Mouse (Mus musculus) right cerebral cortex, adult 18-20 months (tissue): Measurements from ENCODE around the gene Lrr1.
"Not testable (repeated sequence)": the region's sequence is repeated elsewhere in the genome, so short reads cannot be mapped to it uniquely, and the experiment has no call there.

ENCODE experiments used
- DNase-seq: peaks from one replicate; pipeline ENCODE4 v3.0.0; 2022; ENCODE audit warnings: mixed read lengths

The Lrr1 gene

DNA sequence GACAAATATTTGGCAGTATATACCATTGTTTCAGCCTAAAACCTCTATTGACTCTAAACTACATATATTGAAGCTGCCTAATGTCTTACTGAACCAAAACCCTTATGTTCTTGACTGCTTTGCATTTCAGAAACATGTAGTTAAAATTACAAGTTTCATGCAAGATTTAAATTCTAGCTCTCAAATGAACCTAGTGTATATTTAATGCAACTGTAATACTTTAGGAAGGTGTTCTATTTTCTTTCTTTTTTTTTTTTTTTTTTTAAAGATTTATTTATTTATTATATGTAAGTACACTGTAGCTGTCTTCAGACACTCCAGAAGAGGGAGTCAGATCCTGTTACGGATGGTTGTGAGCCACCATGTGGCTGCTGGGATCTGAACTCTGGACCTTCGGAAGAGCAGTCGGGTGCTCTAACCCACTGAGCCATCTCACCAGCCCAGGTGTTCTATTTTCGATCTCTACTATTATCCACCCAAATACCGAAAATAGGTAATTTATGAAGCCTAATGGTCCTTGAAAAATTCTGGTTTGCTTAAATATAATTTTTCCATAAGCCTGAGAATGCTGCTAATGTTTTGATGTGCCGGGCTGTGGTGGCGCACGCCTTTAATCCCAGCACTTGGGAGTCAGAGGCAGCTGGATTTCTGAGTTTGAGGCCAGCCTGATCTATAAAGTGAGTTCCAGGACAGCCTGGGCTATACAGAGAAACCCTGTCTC is 1.6 kb upstream of the Lrr1 start:
- not testable (repeated sequence) for DNase-seq

DNA sequence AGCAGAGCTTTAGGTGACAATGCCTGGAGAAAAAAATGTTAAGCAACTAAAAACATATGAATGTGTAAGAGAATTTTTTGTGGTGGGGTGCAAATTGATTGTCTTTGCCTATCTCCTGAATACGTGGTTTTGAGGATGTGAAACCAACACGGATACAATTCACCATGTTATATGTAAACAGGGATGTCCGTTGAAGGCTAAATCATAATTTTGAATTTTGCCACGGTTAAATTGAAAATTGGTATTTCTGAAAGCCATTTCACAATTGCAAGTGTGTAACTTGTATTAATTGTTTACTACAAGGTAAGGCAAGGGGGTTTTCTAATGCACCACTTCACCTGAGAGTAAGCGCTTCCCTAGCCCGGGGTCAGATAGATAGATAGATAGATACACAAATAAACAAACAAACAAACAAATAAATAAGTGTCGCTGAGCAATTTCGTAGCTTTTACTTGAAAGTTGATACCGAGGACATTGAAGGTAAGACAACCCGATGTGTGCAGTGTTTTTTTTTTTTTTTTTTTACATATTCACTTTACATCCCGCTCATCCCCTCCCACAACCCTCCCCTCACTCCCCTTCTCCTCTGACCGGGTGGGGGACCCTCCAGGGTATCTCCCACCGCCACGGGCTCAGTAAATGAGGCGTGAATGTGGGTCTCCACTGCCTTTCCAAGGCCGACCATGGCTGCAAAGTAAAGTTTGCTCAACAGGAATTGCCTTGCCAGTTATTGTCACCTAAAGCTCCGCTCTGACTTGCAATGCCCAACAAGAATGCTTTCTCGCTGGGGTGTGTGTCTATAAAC is 756 bp upstream of the Lrr1 start:
- DNase-seq: no peak

DNA sequence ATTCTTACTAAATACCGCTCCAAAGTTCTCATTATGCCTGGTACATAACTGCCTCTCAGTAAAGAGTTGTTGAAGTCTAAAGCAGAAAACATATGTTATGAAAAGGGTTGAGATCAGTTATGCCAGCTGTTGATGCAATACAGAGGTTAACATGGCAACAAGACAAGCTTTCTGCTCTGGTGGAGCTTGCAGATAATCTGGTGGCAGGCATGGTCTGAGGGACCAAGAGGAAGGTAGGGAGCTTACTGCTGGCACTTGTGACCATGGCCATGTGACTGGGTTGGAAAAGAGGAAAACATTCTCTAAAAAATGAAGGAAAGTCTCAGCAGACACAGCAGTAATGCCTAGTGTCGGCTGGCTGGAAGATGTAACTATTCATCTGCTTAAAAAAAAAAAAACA is 2.7 kb downstream of the Lrr1 start:
- DNase-seq: no peak

DNA sequence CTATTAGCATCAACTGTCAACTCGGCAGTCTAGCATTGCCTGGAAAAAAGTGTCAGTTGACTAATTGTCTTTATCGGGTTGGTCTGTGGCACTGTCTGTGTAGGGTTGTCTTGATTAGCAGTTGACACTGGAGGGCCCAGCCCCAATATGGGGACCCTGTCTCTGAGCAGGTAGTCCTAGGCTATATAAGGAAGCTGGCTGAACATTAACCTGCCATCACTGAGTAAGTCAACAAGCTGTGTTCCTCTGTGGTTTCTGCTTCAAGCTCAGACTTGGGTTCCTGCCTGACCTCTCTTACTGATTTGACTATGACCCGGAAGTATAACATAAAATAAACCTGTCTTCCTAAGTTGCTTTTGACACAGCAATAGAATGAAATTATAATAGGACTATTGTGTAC is 7.4 kb downstream of the Lrr1 start:
- DNase-seq: no peak

DNA sequence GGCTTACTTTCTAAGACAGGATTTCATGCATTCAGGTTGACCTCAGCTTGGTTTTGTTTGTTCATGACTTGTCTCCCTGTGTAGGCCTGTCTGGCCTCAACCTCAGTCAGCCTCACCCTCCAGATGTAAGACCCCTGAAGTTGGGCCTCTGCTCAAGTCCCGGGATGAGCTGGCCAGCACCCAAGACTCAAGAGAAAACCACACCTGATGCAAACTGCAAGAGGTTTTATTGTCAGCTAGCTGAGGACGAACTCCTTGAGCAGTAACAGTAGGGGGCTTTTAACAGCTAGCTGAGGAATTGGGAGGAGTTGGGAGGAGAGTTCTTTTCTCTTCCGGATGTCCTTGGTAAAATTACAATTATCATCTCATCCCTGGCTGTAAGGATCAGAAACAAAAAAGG is 8.9 kb downstream of the Lrr1 start:
- no peak for DNase-seq

DNA sequence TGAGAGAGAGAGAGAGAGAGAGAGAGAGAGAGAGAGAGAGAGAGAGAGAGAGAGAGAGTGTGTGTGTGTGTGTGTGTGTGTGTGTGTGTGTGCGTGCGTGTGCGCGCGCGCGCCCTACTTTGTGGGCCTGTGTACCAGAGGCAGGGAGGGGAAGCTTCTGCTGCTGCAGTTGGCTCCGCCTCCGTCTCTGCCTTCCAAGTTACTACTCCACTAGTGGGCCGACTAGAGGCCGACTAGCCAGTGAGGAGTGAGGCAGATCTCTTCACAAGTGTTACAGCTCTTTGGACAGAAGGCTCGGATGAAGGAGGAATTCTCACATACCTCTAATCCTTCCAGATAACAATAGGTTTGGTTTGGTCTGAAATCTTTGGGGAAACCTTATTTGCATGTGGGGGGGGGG is 10.8 kb downstream of the Lrr1 start:
- DNase-seq: no peak

DNA sequence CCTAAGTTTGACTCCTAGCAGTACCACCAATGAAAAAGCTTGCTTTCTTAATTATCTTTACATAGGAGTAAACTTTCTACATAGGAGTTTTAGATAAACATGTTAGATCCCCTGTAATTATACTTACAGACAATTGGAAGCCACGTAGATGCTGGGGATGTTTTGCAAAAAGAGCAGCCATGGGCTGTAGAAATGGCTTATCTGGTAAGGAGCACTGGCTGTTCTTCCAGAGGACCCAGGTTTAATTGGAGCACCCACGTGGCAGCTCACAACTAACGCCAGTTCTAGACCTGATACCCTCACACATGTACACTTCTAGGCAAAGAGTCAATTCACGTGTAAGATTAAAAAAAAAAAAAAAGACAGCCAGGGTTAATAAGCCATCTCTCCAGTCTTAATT is 13.2 kb downstream of the Lrr1 start:
- no peak for DNase-seq

DNA sequence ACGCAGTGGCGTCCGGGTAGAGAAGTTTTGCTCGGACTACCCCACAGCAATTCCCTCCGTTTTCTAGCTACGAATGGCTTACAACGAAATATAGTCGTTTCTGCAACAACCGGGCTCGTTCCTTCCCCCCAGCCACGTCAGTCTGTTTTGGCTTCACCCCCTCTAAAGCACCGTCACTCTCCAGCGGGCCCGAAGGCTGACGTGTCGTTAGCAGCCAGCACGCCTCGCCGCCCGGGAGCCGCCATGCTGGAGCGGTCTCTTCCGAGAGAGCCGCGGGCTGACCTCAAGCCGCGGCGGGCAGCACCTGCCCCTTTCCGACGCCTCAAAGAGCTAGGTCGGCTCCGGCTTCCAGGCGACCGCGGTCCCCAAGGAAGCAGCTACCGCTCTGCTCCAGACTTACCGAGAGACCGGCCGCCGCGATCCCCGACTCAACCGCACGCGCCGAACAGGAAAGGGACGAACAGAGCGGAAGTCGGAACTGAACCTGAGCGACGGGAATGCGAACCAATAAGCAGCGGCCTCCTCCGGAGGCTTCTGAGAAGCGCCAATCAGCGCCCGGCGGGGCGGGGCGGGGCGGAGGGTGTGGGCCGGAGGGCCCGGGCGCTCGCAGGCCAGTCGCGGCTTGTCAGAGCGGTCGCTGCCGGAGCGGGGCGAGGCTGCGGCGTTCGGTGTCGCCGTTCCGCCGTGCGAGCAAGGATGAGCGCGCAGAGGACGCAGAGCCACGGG is 15.1 kb downstream of the Lrr1 start, which contains the start of the genes Rpl36al and Mgat2:
Rpl36al (minus strand) TSS at position 501 of the 726 bp plus-strand sequence.
Mgat2 (plus strand) TSS at position 575 of the 726 bp plus-strand sequence.
- DNase-seq: peak; percentile 99

DNA sequence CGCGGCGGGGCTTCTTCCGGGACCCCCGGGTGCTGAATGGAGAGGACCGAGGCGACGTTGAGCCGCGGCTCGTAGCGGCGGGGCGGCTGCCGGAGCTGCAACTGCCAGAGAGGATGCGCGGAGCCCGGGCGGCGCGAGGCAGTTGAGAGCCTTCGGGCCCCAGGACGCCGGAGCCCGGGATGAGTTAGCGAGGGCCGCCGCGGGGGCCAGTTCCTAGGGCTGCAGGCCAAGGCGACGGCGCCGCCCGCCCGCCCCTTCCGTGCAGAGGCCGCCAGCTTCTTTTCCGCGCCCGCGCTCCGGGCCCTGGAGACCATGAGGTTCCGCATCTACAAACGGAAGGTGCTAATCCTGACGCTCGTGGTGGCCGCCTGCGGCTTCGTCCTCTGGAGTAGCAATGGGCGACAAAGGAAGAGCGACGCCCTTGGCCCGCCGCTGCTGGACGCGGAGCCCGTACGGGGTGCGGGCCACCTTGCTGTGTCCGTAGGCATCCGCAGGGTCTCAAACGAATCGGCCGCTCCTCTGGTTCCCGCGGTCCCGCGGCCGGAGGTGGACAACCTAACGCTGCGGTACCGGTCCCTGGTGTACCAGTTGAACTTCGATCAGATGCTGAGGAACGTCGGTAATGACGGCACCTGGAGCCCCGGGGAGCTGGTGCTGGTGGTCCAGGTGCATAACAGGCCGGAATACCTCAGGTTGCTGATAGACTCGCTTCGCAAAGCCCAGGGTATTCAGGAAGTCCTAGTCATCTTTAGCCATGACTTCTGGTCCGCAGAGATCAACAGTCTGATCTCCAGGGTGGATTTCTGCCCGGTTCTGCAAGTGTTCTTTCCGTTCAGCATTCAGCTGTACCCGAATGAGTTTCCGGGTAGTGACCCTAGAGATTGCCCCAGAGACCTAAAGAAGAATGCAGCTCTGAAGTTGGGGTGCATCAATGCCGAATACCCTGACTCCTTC is 16.0 kb downstream of the Lrr1 start:
- peak; percentile 63 for DNase-seq

DNA sequence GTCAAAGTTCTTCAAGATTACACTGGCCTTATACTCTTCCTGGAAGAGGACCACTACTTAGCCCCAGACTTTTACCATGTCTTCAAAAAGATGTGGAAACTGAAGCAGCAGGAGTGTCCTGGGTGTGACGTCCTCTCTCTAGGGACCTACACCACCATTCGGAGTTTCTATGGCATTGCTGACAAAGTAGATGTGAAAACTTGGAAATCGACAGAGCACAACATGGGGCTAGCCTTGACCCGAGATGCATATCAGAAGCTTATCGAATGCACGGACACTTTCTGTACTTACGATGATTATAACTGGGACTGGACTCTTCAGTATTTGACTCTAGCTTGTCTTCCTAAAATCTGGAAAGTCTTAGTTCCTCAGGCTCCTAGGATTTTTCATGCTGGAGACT is 16.8 kb downstream of the Lrr1 start:
- DNase-seq: no peak

DNA sequence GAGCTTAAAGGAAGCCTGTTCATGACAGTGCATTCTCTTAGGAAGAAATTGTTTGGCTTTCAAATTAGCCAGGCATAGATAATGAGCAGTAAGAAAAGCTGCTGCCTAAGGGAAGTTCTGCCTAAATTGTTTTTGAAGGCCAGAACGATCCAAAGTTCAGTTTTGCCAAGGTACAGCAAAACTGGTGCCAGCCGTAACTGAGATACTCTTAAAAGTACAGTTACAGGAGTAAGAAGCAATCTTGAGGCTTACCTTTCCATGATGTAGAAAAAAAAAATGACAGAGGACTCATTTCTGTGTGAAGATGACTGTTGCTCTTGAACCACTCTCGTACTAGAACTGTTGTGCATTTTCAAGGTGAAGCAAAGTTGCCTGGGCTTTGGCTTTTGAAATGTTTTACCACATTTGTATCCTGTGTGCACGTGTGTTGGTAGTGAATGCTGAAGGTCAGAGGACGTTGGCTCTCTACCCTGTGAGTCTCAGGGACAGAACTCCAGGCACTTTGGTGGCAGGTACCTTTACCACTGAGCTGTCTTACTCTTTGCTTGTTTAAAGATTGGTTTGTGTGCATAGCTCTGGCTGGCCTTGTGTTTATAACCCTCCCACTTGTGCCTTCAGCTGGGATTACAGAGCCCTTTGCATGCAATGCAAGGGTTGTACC is 18.3 kb downstream of the Lrr1 start:
- DNase-seq: no peak

DNA sequence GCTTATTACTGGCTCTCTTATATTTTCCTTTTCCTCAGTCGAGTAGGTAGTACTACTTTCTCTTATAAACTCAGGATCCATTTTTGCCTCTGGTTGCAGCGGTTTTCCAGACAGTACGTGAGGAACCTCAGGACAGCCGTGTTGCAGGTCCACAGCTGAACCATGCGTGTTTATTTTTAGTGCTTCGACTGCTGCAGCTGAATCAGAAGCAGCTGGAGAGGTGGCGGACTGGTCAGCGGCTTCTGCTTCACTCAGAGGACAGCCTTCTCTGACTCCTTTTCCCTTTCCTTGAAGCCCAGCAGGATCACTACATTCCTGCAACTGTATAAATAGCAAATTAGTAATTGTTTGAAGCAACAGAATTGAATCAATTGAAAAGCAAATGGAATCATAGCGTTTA is 21.5 kb downstream of the Lrr1 start:
- DNase-seq: no peak

DNA sequence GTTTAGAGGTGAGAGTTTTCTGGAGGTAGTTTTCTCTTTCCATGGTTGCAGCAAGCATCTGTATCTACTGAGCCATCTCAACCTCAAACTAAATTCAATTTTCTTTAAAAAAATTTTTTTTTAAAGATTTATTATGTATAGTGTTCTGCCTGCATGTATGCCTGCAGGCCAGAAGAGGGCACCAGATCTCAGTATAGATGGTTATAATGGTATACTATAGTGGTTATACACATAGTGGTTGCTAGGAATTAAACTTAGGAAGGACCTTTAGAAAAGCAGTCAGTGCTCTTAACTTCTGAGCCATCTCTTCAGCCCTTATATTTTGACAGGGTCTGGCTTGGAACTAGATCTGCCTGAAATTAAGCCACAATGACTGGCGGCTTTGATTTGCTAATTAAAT is 21.9 kb downstream of the Lrr1 start:
- no peak for DNase-seq

DNA sequence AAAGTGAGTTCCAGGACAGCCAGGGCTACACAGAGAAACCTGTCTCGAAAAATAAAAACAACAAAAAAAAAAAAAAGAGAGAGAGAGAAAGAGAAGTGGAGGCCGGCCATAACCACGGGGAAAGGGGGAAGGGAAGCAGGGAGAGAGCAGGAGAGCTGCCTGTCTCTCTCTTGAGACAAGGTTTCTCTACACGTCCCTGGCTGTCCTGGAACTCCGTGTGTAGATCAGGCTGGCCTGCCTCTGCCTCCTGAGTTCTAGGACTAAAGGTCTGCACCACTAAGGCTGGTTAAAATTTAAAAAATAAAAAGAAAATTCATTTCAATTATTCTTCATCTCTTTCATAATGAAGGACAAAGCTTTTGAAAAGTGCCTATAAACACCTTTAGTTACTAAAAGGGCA is 22.8 kb downstream of the Lrr1 start:
- no peak for DNase-seq

DNA sequence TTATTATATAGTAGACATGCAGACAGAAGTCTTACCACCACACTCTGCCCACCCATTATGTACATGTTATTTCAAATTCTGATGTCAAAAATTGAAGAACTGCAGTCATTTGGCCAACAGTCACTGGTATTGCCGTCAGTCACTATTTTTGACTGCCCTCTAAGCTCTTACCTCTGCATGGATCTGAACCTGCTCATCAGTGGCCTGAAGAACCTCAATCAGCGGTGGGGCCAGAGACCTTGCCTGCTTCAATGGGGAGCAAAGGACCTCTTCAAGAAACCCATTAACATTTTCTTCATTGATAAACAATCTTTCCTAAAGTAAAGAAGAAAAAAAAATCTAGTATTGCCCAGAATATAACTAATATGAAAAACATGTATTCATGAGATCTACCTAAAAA is 24.0 kb downstream of the Lrr1 start:
- DNase-seq: no peak

DNA sequence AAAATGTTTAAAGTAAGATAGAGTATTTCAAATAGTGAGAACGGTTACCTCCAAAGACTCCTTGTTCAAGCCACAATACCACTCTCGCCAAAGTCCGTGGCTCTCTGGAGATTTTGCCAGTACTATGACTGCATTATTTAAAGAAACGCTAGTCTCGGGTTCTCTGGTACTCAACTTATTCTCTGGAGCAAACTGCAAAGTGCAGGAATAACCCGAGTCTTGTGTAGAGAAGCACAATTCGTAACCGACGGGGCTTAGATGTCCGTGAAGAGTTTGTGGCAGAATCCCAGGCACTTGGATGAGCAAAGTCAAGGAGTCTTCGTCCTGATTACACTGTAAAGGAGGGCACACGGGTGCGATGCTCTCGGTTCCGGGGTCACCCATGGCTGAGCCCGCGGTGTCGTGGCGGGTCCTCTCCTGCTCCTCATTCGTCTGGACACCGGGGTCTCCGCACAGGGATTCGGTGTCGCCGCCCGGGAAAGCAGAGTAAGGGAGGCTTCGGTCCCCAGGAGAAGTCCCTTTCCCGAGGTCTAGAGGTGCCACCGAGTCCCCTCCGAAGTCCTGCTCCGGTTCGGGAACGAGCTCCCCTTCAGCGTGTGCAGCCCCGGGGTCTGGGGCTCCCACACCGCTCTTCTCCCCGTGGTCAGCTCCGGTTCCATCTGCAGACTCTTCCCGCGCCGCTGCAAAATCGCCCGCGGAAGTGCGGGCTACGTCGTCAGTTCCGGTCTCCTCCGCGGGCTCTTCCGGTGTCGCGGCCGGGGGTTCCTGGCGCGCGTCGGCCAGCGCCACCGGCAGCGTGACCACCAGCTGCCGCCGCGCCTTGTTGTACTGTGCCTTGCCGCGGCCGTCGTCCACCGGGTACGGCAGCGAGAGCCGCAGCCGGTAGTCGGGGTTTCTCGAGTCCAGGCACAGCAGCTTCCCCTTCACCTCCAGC is 28.1 kb downstream of the Lrr1 start, which contains the start of gene Gm49383:
Gm49383 (minus strand) TSS at position 661 of the 934 bp plus-strand sequence.
- peak; percentile 78 for DNase-seq

DNA sequence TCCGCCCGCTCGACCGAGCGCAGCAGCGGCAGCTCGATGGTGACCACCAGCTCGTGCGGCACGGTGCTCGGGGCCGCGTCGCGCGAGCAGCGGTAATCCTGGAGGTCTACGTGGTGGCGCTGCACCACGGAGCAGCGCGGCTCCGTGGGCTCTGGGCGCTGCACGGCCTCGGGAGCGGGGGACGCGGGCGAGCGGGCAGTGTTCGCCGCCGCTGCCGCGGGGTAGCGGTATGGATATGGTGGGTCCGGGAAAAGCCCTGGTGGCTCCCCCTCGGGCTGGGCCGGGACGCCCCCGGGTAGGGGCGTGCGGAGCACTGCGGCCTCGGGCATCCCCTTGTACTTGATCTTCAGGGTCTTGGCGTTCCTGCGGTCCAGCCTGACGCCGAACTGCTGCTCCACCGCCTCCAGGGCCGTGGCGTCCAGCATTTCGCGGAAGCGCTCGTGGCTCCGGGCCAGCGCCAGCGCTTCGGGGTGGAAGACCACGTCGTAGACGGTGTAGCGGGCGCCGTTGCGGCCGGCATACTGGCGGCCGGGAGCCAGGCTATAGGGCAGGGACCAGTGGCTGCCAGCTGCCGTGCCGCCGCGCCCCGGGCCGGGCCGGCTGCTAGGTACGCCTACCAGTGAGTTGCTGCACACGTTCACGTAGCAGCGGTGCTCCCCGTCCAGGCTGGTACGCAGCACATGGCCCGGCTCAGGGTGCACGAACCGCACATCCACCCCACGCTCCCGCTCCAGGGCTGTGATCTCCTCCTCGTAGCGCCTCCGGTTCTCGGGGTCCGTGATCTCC is 29.0 kb downstream of the Lrr1 start:
- DNase-seq: peak; percentile 30

DNA sequence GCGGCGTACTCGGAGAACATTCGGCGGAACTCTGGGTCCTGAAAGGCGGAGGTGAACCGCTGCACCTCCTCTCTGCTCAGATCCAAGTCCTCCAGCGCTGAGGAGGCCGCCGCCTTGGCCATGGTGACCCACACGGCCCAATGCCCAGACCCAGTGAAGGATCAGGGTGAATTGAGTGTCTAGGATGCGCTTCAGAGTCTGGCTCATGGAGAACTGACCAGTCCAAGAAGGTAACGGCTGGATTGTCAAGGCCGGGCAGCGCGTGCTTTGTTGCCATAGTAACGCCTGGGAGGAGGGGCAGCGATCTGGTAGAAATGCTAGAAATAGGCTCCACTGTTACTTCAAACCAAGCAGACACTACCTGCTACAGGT is 29.5 kb downstream of the Lrr1 start, which contains the start of gene Dnaaf2:
Dnaaf2 (minus strand) TSS at position 266 of the 372 bp plus-strand sequence.
- DNase-seq: peak; percentile 52

DNA sequence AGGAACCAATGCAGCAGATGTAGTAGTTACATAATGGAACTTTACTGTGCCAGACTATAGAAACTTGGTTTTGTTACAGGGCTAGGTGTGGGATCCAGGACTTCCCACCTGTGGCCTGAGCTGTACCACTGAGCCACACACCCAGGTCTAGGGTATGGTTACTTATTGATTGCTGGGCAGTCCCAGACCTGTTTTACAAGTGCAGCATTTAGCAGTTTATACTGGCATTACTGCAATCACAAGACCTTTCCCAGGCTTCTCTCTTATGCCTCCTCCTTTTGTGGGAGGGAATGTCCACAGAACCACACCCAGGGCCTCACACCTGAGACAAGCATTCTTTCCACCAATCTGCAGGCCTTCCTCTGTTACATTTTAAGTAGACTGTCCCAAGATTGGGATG is 30.4 kb downstream of the Lrr1 start:
- no peak for DNase-seq
